Mouse (Mus musculus) layer of hippocampus, adult 2 months (tissue): ENCODE measurements around the gene Mettl2. TPM values are rescaled to one million over a fixed set of nuclear protein-coding genes. Genes with fewer than 3 reads are reported as not detected.

Experiments used
- DNase-seq, 2 experiments: peaks; one replicate each; pipeline ENCODE4 v3.0.0; 2022; ENCODE audit warnings: low spot score in 2 of 2
- H3K27ac ChIP-seq: fragments of 200-600 bp; 2 replicates; pipeline ENCODE4 v1.8.1; 2022
- H3K4me3 ChIP-seq: fragments of 200-600 bp; 2 replicates; pipeline ENCODE4 v1.8.1; 2022; ENCODE audit warnings: mild to moderate bottlenecking
- CTCF ChIP-seq: fragments of 200-600 bp; conservative IDR thresholded peaks from 2 replicates; pipeline ENCODE4 v1.8.1; 2022; ENCODE audit warnings: antibody characterized with exemption, mild to moderate bottlenecking, moderate library complexity
- total RNA-seq, 2 experiments: library from RNA; stranded (reverse); gene quantifications; 2 replicates each; pipeline ENCODE4 v1.2.3; 2021

Mettl2 gene
- total RNA-seq, 2 experiments from 2014 or later, result 16.8 to 16.9 TPM

DNA sequence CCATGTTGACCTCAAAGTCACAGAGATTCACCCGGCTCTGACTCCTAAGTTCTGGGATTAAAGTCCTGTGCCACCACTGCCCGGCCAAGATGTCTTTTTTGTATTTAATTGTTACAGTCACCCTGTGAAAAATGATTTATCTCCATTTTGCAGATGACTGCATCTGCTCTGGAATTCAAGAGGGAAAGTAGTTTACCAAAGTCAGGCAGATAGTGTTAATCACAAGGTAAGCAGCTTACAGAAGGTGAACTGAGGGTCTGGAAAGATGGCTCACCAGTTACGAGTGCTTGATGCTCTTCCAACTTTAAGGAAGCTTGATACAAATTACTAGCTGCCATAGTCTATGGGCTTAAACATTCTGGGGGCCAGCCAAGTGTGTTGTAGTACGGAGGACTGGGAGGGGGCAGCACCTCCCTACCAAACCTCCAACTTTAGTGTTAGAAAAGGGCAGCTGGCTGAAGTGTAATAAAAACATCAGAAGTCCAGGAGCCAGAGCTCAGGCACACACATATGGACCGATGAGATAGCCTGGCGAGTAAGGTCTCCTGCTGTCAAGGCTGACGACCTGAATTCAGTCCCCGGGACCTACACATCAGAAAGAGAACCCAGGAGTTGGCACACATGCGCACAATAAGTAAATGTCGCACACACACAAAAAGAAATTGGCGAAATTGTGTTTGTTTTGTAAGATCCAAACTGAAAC is 18.4 kb downstream of the Mettl2 start:
- no peak for DNase-seq
- no peak for TF ChIP-seq CTCF

DNA sequence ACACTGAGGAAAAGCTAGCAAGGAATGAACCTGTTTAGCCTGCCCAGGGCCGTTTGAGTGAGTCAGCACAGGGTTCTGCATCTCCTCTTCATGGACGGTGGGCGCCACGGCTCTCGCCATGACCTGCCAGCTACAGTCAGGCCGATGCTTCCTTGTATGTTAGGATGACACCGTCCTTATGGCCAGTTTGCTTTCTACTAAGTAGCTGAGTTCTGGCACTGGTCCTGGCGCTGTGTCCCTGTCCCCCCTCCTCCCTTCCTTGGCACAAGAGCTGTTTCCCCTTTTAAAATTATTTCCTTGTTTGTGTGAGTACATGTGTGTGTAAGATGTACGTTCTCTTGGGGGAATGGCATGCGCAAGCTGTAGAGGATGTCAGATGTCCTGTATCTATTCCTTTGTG is 19.0 kb downstream of the Mettl2 start:
- DNase-seq, result no peak

More for the DNA sequence above, 18.4 kb downstream of the Mettl2 start:
- H3K4me3 ChIP-seq, result no peak overlapping the region
- no peak overlapping the region for H3K27ac ChIP-seq

DNA sequence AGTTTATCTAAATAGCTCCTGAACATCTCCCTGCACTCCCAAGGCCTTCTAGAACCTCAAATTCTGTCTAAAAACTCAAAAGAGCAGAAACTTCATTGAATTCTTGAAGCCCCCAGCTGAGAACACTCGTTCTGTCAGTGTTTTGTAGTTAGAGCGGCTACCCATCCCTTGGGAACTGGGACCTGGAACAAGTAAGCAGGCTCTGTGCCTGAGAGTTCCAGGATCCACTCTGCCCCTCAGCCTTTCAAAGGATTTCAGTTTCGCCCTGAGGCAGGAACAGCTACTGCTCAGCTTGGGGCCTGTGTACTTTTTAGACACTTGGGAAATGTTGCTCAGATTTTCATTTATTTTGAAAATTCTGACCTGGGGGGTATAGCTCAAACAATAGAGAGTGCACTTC is 20.4 kb downstream of the Mettl2 start, which contains the start of gene Gm10842:
Gene Gm10842, plus strand, starts transcription at position 301 of the 400 bp plus-strand sequence.
- no peak within 1 kb of the TSS for H3K27ac ChIP-seq
- no peak within 1 kb of the TSS for H3K4me3 ChIP-seq
- DNase-seq, result no peak
- no peak for TF ChIP-seq CTCF

More for the DNA sequence above, 19.0 kb downstream of the Mettl2 start:
- no peak overlapping the region for H3K4me3 ChIP-seq
- H3K27ac ChIP-seq, result no peak overlapping the region
- no peak for TF ChIP-seq CTCF

DNA sequence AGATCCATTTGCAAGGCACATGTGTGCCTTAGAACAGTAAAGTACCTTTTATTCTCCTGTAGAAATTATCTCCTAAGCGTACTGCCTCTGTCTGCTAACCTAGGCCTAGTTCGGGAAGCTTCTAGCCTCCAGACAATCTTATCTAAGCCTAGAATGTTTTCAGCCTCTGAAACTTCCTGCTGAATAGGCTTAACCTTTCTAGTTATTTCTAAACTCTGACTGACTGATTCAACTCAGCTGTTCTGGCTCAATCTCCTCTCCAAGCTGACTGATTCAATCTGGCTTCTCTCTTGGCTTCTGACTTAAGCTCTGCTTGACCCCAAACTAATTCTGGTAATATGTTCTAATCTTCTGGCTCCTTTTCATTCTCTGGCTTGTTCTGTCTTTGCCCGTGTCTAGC is 23.1 kb downstream of the Mettl2 start:
- no peak overlapping the region for H3K4me3 ChIP-seq
- no peak overlapping the region for H3K27ac ChIP-seq
- no peak for DNase-seq
- no peak for TF ChIP-seq CTCF

GRCm38 (mm10) chr11:105149766-105150165 is 23.5 kb downstream of the Mettl2 start:
- no peak for TF ChIP-seq CTCF
- Histone ChIP-seq H3K4me3 (no peak overlapping the region), H3K27ac (no peak overlapping the region)
- no peak for DNase-seq

- no peak overlapping the region for H3K4me3 ChIP-seq
- TF ChIP-seq CTCF, result no peak
- no peak overlapping the region for H3K27ac ChIP-seq
- no peak for DNase-seq
These were observed 24.5 kb downstream of the Mettl2 start for GRCm38 (mm10) chr11:105150691-105151090.

- Histone ChIP-seq H3K4me3 (no peak overlapping the region), H3K27ac (no peak overlapping the region)
- no peak for TF ChIP-seq CTCF
- no peak for DNase-seq
These were observed 25.2 kb downstream of the Mettl2 start for GRCm38 (mm10) chr11:105151226-105152016.

- Histone ChIP-seq H3K4me3 (no peak overlapping the region), H3K27ac (no peak overlapping the region)
- DNase-seq, result no peak
- no peak for TF ChIP-seq CTCF
These were observed 25.7 kb downstream of the Mettl2 start for GRCm38 (mm10) chr11:105152017-105152300.

GRCm38 (mm10) chr11:105152357-105152899 is 26.2 kb downstream of the Mettl2 start:
- no peak for TF ChIP-seq CTCF
- DNase-seq, result no peak
- Histone ChIP-seq H3K27ac (no peak overlapping the region), H3K4me3 (no peak overlapping the region)

DNA sequence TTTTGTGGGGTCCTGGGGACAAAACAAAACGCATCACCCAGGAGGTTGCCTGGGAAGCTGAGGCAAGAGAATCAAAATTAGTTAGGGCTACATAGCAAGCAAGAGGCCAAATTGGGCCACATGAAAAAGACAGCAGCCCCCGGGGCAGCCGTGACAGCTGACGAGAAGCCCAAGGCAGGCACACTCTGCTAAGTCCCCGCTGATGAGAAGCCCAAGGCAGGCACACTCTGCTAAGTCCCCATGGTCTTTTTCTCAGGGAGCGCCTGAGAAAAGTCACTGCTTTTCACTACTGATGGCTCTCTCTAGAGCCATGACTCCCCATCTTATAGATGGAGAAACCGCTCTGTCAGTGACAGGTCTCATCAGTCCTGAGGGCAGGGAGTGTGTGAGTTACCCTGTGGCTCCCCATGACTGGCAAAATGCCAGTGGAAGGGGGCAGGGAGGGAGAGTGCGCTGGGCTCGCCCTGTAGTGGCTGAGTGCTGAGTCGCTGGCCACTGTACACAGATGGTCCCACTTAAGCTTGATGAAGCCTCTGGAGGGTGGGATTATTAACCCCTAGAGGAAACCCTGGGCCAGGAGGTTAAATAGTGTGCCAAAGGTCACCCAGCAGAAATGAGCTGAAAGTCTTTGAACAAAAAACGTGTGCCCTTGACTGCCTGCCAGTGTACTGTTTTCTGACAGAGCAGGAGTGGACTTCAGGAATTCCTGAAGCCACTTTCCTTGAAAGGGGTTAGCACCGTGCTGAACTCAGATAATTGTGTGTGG is 27.0 kb downstream of the Mettl2 start:
- TF ChIP-seq CTCF, result no peak
- H3K27ac ChIP-seq, result no peak overlapping the region
- H3K4me3 ChIP-seq, result no peak overlapping the region
- DNase-seq, result no peak

- DNase-seq, result no peak
These were observed 29.7 kb downstream of the Mettl2 start for GRCm38 (mm10) chr11:105155915-105156314.

DNA sequence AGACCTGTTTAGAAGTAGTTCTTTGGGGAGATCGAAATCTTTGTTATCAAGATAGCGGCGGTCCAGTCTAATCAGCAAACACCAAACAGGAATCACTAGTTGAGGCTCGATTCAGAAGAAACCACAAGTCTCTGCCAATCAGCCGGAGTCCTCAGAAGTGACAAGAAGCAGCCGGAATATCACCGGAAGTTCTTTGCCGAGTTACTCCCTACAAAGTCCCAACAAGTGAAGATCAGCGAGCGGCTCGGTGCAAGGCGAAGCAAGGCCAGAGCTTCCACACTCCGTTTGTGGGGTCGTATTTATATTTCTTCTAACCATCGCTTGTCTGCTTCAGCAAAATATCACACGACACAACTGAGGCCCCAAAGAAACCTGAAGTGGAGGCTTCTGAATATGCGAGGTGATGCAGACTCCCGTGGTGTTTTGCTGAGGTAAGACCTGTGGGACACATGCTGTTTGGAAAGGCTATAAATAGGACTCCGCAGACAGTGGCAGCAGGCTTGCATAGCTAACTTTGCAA is 30.6 kb downstream of the Mettl2 start:
- H3K27ac ChIP-seq, result no peak overlapping the region
- no peak for DNase-seq
- no peak for TF ChIP-seq CTCF
- no peak overlapping the region for H3K4me3 ChIP-seq

More at GRCm38 (mm10) chr11:105155915-105156314, 29.7 kb downstream of the Mettl2 start:
- Histone ChIP-seq H3K27ac (no peak overlapping the region), H3K4me3 (no peak overlapping the region)
- TF ChIP-seq CTCF, result no peak

DNA sequence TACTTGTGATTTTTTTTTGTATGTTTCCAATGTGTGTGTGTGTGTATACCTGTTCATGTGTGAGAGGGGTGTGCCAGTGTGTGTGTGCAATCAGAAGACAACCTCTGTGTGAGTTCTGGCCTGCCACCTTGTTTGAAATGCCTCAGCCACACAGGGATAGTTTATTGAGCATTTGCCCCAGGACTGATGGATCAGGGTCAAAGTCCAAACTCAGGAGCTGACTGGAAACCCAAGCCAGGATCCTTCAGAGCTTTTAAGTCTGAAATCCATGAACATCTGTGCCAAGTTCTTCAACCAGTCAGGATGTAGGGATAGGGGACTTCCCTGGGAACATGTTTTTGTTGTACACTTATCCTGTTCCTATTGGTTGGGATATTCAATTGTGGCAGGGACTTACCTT is 31.8 kb downstream of the Mettl2 start:
- Histone ChIP-seq H3K27ac (no peak overlapping the region), H3K4me3 (no peak overlapping the region)
- no peak for TF ChIP-seq CTCF
- no peak for DNase-seq
